Mouse (Mus musculus) skeletal muscle tissue, adult 2 months (tissue): ENCODE data around the gene Dnm3.

Experiments used
- DNase-seq: peaks from one replicate; pipeline ENCODE4 v3.0.0-alpha.2; 2012; ENCODE audit warnings: low read depth, low spot score

Dnm3 gene

GRCm38 (mm10) chr1:162209487-162210149 is 268.2 kb downstream of the Dnm3 start:
- no peak for DNase-seq

DNA sequence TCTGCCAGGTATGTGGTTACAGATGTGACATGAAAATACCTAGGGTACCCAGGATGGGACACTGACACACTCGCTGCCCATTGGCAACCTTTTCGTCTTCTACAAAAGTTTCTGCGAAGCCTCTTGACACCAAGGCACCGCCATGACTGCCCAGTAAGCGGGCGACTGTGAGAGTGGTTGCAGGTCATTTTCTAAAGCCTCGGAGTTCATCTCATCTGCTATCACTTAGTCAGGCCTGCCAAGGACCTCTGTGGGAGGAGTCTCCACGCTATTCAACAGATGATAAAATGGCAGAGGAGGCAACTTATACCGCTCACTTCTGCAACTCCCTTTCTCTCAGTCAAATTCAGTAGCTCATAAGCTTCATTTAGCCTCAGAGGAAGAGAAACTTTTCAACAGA is 268.8 kb downstream of the Dnm3 start:
- DNase-seq = no peak

- DNase-seq = no peak
These were observed 270.2 kb downstream of the Dnm3 start for GRCm38 (mm10) chr1:162207708-162208043.

DNA sequence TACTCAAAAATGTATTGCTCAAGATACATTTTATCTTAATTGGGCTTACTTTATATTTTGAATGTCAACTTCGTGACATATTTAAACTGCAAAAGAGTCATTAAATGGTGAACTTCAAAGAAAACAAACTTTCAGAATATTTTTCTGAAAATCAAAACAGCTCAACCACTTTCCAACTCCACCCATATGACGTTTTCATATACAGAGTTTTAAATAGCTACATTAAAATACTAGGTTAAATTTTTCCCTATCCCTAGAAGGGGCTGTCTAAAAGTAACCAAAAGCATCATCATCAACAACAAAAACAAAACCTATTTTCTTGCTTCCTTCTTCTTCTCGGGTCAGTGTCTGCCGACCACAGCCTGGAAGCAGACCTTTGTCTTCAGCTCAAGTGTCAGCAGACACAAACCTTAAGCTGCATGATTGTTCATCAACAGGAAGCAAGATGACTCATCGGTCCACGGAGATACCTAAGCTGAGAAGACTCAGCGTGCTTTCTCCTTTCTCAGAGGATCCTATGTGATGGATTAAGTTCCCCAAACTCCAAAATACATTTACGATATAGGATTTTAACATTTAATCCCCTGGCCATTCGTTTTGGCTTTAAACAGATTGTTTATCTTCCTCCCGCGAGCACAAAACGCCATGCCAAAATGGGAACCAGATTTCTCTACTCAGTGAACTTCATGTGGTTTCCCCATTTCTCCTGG is 270.7 kb downstream of the Dnm3 start:
- peak; percentile 16 for DNase-seq

DNA sequence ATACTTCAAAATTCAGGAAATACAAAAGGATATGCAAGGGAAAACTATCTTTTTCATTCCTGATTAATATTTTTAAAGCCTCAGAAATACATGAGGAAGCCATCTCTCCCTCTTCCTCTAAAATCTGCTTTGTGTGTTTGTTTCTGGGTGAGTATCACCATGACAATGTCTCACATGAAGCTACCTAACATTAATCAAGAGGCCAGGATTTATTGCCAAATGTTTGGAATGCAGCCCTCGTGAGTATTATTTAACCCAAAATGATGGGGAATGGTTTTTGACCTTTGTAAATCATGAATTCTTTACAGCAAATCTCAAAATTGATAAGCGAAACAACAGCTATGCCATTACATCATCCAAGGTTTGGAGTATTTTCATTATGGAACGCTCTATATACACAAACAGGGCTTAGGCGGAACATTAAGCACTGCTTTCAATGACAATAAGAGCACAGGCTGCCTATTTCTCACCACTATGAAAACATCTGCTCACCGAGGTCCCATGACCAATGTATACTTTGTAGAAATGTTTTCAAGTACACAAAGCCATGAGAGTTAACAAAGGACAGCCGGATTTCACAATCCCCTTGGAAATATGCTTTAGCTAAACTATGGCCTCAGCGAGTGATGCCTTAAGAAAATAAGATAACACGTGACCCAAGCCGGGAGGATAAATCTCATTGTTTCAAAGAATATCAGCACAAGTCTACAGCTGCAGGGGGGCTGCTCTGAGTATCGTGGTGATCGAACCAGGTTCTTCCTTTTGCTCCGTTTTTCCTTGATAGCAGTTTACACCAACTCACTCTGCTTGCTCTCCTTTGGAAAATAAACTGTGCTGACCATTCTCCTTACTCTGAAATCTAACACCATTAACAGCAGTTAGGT is 275.1 kb downstream of the Dnm3 start:
- DNase-seq = no peak

DNA sequence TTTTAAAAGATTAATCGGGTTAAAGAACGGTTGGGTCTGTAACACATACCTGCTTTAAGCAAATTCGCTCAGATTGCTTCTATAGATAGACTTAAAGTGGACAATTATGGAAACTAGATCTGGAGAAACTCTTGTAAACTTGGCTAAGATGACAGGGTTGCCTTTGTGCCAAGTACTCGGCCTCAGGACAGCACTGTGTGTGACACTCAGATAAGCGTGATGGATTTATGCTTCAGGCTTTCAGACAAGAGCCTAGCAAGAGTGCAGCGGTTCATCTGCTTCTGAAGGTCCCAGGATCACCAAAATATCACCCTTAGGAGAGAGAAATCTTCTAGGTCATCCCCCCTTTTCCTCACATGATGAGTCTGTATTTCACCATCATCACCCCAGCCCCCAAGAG is 277.4 kb downstream of the Dnm3 start:
- no peak for DNase-seq

GRCm38 (mm10) chr1:162196812-162197680 is 280.8 kb downstream of the Dnm3 start:
- no peak for DNase-seq

DNA sequence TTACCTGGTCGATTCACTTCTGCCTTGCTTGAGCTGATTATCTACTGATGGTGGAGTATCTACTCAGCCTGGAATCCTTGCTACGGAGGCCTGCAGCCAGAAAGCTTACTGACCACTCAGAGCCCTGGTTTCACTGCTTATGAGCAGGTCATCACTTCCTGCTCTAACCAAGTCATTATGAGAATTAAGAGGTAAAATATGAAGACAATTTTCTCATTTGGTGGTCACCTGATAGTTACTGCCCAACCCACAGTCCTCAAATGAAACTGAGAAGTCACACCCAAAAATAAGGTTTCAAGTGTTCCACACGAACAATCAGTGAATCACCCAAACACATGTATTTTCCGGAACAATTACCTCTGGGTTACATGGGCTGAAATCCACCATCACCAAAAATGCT is 289.1 kb downstream of the Dnm3 start:
- DNase-seq = no peak

DNA sequence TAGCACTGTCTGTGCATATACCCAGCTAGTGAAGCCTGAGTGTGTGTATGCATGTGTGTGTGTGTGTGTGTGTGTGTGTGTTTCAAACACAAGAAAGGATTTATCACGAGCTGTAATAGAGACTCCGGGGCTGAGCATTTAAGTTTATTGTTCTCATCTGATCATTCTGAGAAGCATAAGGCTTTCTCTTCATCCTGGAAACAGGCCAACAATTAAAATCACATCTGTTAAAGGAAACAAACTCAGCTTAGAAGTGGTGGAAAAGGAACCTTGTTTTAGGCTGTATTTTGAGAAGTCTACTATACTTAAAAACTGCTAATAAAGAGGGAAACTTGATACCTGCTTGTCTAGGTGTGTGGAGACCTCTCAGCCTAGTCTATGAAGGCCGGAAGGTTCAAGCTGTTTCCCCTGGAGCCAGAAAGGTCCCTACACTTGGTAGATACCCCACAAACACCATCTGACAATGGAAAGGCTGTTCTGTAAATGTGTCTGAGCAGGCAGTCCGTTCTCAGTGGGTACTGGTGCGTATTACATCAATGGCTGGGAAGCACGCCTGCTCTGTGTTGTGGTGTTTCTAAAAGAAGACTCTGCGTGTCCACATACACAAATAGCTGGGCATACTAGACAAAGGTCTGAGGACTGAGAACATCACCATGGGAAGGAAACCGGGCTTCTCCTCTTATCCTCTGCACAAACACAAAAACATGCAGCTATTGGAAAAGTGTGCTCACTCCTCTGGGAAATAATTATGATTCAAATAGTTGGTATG is 290.3 kb downstream of the Dnm3 start:
- DNase-seq = peak; percentile 42

DNA sequence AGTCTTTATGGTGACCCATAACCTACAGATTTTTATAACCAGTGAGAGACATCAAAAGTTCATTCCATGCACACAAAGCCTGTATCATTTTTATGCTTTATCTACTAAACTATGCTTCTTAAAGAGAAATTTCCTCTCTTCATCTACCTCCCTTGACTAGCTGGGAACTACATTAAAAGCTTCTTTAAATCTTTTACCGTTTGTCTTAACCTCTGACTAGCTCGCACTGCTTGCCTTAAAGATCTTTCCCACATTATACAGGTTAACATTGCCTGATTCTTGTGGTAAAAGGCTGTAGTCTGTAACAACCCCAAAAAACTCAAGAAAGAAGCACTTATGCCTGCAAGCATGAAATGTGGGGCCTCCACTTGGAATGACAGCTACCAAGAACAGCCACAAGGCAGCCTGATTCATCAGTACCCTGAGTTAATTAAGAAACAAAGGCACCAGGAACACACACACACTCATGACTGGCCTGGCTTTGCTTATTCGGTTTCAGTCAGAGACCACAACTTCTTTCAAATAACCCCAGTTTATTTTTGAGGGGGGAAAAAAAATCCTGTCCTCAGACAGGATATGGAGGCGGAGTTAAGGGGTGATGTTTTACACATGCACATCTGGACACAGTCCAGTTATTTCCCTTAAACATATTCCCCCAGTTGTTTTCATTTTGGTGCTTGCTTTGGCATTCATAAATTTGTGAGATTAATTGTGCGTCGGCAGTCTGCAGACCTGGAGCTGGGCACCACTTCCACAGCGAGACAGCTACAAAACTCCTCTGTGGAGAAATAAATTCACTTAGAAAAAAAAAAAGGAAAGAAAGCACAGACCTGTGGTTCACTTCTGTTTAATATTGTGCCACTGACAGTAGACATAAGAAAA is 291.1 kb downstream of the Dnm3 start:
- DNase-seq = no peak

DNA sequence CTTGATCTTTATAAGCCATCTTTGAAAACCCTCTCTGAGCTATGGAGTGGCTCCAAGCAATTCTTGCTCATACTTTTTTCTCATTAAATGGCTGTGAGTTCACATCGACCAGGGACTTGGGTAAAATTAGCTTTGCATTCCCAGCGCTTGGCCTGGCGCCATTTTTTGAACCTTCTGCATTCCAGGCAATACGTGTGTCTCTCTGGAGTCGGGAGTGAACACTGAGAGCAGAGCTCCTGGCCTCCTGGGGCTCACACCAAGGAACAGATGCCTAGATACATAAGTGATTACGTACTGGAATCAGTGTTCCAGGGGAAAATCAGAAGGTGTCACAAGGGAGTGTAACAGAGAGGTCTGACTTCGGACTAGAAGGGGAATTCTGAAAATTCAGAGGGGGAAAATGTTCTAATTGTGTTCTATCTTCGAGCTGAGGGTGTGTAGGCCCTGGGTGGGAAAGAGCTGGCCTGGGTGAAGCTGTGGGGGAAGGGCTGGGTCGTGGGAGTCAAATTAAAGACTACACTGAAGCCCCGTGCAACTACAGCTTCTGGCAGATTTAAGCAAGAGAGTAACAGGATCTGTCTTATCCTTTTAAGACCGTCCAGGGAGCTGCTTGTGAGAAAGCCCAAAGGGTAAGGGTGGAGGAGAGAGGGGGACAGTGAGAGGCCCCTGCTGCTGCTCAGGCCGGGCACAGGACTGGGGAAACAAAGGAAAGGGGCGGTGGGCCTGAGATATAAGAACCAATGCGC is 293.7 kb downstream of the Dnm3 start:
- DNase-seq = peak; percentile 79

- no peak for DNase-seq
These were observed 294.4 kb downstream of the Dnm3 start for GRCm38 (mm10) chr1:162183438-162183837.

DNA sequence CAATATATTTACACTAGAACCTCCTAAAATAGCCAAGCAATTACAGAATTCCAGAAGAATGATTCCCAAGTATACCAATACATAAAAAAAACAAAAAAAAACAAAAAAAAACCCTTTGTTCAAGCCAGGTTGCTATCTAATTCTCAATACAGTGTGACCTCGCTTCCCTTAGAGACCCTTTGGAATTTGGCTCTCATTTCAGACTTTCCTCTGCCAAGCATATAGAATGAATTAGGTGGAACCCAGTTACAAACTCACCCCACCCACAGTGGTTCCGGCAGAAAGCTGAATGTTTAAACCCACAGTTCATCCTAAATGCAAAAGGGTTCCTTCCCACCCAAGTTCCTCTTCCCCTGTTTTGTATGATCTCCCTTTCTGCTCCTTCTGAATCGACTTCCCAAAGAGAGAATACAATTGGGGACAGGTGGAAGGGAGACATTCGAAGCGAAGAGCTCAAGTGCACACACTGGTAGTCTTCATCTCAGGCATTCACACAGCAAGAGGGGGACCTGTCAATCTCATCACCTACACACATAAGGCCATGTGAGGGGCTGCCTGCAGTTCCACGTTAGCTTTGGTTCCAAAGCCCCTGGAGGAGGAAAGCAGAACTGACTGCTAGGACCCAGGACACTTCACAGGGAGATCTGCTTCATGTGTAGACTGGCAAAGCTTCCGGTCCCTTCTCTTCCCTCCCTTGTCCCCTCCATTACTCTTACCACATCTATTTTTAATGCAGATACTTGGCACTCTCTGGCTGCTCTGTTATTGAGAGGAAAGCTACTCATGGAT is 296.5 kb downstream of the Dnm3 start:
- no peak for DNase-seq

DNA sequence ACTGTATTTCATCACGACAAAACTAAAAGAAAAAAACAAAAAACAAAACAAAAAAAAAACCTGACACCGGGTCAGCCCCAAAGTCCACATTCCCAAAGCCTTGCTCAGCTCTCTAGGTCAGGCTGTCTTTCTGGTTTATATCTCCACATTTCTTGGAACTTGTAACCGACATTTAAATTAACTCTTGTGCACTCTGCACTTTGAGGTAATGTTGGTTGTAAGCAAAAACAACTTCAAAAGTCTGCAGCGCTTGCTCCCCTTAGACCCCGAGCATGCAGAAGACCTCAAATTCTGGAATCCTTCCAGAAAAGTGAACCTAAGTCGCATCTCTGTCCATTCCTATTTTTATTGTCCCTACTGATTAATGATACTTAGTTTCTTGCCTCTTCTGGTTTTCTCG is 297.4 kb downstream of the Dnm3 start:
- DNase-seq = no peak

- DNase-seq = no peak
These were observed 298.4 kb downstream of the Dnm3 start for GRCm38 (mm10) chr1:162179401-162179800.

GRCm38 (mm10) chr1:162172806-162173205 is 305.0 kb downstream of the Dnm3 start:
- DNase-seq = no peak

- DNase-seq = no peak
These were observed 313.9 kb downstream of the Dnm3 start for GRCm38 (mm10) chr1:162163687-162164484.
